Mouse (Mus musculus): ENCODE results near the gene Pdx1. TPM values are rescaled to one million over a fixed set of nuclear protein-coding genes. Genes with fewer than 3 reads are reported as not detected.

Pdx1 gene
- polyA plus RNA-seq, 1 experiment = not detected

DNA sequence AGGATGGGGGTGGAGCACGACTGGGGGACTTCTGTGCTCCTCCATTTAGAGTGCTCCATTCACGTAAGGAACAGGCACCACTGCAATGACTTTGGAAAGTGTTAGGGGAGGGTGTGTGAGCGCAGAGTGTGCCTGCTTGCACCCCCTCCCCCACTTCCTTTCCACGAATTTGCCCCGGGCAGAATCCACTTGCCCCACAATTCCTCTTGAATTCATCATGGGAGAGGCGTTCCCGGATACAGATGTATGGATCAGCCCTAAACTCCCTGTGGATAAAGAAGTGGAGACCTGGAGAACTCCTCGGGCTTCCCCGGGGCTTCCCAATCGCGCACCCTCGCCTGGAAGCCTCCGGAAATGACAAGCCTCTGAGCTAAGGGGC, 7.8 kb downstream of the Pdx1 start:
- Histone ChIP-seq H3K4me1 (ENCODE audit: control insufficient read depth, insufficient read depth, low read length) (no peaks in the 10 kb centered on the region), H3K4me3 (replicated peaks; ENCODE audit: extremely low read depth, low read depth, low read length) (no peak overlapping the region)
- 3% methylated on average over 13 of the region's 13 CpGs for WGBS
- TF ChIP-seq POLR2A (IDR thresholded peaks at IDR 0.05; ENCODE audit: borderline replicate concordance, extremely low read depth, low read depth, low read length) (no peak), CTCF (IDR thresholded peaks at IDR 0.05; ENCODE audit: insufficient read depth, low read length) (no peak)
- DNase-seq = no peak

DNA sequence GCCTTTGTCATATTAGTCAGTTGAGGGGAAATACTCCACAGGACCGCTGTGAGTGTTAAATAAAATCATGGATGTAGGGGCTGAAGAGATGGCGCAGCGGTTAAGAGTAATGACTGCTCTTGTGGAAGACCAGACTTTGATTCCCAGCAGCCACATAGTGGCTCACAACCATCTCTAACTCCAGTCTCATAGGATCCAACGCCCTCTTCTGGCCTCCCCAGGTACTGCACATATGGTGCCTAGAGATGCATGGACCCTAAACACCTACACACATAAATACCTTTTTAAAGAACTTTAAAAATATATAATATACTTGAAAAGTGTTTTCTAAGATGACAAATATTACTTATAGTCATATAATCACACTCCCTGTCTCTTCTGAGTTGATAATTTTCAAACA, 14.6 kb downstream of the Pdx1 start:
- TF ChIP-seq POLR2A (IDR thresholded peaks at IDR 0.05; ENCODE audit: borderline replicate concordance, extremely low read depth, low read depth, low read length) (no peak), CTCF (IDR thresholded peaks at IDR 0.05; ENCODE audit: insufficient read depth, low read length) (no peak)
- 70% methylated on average over 4 of the region's 4 CpGs for WGBS
- no peak for DNase-seq

DNA sequence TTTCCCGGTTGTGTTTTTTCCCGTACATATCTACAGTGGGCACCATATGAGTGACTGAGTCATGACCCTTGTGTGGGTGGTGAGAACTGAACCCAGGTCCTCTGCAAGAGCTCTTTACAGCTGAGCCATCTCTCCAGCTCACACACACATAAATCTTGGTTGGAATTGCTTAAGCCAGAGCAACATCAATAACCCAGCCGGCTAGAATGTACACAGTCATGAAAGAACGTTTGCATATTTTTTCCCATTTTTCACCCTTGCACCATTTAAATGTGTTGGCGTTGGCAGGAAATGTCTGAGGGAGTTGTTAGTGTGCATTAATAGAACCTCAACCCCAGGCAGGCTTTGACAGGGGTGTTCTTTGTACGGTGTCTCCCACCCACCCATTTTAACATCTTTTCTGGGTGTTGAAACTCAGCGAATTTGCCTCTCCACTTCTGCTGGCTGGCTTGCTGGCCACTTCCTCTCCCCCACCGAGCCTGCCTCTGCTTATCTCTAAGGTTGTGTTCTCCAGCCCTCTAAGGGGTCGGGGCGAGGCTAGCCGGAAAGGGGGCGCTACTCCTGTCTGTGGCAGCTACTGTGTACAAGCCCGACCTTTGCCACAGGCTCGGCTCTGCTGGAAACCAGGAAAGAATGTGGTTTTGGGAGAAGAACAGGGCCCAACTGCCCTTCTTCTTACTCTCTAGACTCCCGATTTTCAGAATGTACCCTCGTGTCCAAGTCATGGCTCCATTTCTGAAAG, 22.2 kb downstream of the Pdx1 start:
- H3K4me1 ChIP-seq (ENCODE audit: control insufficient read depth, insufficient read depth, low read length) = no peaks in the 10 kb centered on the region
- WGBS = 15% methylated on average over 16 of the region's 16 CpGs
- no peak for DNase-seq
- H3K4me3 ChIP-seq (replicated peaks; ENCODE audit: extremely low read depth, low read depth, low read length) = no peak overlapping the region
- TF ChIP-seq POLR2A (IDR thresholded peaks at IDR 0.05; ENCODE audit: borderline replicate concordance, extremely low read depth, low read depth, low read length) (no peak), CTCF (IDR thresholded peaks at IDR 0.05; ENCODE audit: insufficient read depth, low read length) (no peak)

More for the DNA sequence above, 14.6 kb downstream of the Pdx1 start:
- no peaks in the 10 kb centered on the region for H3K4me1 ChIP-seq (ENCODE audit: control insufficient read depth, insufficient read depth, low read length)
- H3K4me3 ChIP-seq (replicated peaks; ENCODE audit: extremely low read depth, low read depth, low read length) = no peak overlapping the region

DNA sequence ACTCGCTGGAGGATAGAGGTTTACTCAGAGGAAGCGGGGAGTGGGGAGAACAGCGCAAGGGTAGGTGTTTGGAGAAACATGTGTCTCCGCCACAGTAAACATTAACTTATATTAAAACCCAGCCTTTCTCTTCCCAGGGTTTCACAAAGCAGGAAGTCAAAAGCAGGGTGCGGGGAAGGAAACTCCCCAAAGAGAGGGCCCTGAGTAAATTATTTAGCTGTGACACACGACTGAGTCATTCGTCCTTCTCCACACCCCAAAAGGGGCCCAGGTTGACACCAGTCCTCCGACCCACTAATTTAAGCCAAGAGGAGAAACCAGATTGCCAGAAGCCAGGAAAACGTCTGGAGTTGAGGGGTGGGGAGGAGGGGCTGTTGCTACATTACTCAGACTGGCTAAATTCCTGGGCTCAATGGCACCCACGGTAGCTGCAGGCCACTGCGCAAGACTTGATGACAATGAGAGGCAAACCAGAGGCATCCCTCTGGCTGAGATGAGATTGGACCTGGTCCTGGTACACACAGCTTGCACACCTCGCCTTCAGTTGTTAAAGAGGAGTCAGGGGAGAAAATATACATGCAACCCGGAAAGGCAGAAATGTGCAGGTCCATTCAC, 22.9 kb downstream of the Pdx1 start:
- Histone ChIP-seq H3K4me3 (replicated peaks; ENCODE audit: extremely low read depth, low read depth, low read length) (no peak overlapping the region), H3K4me1 (ENCODE audit: control insufficient read depth, insufficient read depth, low read length) (no peaks in the 10 kb centered on the region)
- TF ChIP-seq CTCF (IDR thresholded peaks at IDR 0.05; ENCODE audit: insufficient read depth, low read length) (no peak), POLR2A (IDR thresholded peaks at IDR 0.05; ENCODE audit: borderline replicate concordance, extremely low read depth, low read depth, low read length) (no peak)
- WGBS = 28% methylated on average over 13 of the region's 13 CpGs
- no peak for DNase-seq

DNA sequence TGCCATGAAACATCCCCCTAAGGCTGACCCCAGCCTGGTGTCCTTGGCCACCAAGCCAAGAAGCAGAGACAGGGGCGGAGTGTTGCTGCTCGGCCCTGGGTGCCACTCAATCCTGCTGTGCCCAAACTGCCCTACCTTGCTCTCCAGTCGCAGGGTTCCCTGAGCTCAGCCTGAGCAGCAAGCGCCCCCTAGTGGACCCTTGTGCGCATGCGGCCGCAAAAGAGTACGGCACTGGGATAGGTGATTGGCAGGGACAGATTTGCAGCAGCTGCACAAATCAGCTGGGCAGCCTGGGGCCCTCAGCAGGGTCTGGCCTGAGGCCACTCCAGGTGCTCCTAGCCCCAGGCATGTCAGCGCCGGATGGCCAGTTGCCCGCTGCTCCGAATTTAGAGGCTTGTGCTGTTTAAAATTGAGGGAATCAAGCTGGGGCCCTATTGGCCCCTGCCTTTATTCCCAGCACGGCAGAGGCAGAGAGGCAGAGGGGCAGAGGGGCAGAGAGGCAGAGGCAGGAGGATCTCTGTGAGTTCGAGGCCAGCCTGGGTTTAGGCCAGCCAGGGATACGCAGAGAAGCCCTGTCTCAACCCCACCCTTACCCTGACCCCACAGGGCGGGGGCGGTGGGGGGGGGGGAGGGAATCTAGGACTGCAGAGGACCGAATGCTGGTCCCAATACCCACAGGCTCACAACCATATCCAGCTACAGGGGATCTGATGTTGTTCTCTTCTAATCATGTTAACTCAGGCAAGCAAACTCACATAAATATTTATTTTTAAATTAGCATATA, 23.6 kb downstream of the Pdx1 start:
- Histone ChIP-seq H3K4me1 (ENCODE audit: control insufficient read depth, insufficient read depth, low read length) (no peaks in the 10 kb centered on the region), H3K4me3 (replicated peaks; ENCODE audit: extremely low read depth, low read depth, low read length) (no peak overlapping the region)
- WGBS = 14% methylated on average over 18 of the region's 18 CpGs
- TF ChIP-seq POLR2A (IDR thresholded peaks at IDR 0.05; ENCODE audit: borderline replicate concordance, extremely low read depth, low read depth, low read length) (no peak), CTCF (IDR thresholded peaks at IDR 0.05; ENCODE audit: insufficient read depth, low read length) (peak; percentile 64)
- DNase-seq = peak; percentile 49

DNA sequence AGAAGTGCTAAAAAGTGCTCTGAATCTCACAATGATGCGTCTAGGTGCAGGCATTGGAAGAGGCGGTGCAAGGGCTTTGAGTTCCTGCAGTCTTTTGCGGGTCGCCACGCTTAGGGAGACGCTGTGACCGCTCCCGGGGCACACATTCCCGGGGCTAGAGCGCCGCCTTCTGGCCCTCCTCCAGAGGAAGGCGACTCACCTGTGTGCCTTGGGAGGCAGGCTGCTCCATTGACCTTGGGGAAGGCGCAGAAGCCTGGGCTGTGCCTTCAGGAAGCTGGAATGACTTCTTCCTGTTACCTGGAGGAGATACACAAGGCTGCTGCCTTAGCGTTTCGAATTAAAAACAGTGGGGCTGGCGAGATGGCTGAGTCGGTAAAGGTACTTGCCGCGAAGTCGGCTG, 24.4 kb downstream of the Pdx1 start:
- no peak overlapping the region for H3K4me3 ChIP-seq (replicated peaks; ENCODE audit: extremely low read depth, low read depth, low read length)

DNA sequence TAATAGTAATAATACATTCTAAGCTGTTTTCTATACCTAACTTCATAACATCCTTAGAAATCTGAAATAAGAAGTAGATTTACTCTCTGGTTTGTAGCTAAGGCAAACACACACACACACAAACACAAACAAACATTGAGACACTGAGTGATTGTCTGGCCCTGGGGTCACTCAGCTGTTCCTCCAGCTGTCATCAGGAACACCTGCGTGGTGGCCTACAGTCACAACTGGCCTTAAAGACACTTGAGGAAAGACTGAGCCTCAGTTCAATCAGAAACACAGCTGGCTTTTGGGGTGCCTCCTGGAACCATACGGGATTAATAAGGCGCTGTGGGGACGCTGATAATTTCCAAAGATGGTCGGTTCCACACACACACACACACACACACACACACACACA, 27.5 kb downstream of the Pdx1 start:
- Histone ChIP-seq H3K4me1 (ENCODE audit: control insufficient read depth, insufficient read depth, low read length) (no peaks in the 10 kb centered on the region), H3K4me3 (replicated peaks; ENCODE audit: extremely low read depth, low read depth, low read length) (no peak overlapping the region)
- no peak for TF ChIP-seq CTCF (IDR thresholded peaks at IDR 0.05; ENCODE audit: insufficient read depth, low read length)
- TF ChIP-seq POLR2A (IDR thresholded peaks at IDR 0.05; ENCODE audit: borderline replicate concordance, extremely low read depth, low read depth, low read length) = no peak
- 53% methylated on average over 5 of the region's 5 CpGs for WGBS
- no peak for DNase-seq

More for the DNA sequence above, 24.4 kb downstream of the Pdx1 start:
- H3K4me1 ChIP-seq (ENCODE audit: control insufficient read depth, insufficient read depth, low read length) = no peaks in the 10 kb centered on the region
- WGBS = 10% methylated on average over 20 of the region's 20 CpGs
- DNase-seq = no peak
- TF ChIP-seq CTCF (IDR thresholded peaks at IDR 0.05; ENCODE audit: insufficient read depth, low read length) (no peak), POLR2A (IDR thresholded peaks at IDR 0.05; ENCODE audit: borderline replicate concordance, extremely low read depth, low read depth, low read length) (no peak)

DNA sequence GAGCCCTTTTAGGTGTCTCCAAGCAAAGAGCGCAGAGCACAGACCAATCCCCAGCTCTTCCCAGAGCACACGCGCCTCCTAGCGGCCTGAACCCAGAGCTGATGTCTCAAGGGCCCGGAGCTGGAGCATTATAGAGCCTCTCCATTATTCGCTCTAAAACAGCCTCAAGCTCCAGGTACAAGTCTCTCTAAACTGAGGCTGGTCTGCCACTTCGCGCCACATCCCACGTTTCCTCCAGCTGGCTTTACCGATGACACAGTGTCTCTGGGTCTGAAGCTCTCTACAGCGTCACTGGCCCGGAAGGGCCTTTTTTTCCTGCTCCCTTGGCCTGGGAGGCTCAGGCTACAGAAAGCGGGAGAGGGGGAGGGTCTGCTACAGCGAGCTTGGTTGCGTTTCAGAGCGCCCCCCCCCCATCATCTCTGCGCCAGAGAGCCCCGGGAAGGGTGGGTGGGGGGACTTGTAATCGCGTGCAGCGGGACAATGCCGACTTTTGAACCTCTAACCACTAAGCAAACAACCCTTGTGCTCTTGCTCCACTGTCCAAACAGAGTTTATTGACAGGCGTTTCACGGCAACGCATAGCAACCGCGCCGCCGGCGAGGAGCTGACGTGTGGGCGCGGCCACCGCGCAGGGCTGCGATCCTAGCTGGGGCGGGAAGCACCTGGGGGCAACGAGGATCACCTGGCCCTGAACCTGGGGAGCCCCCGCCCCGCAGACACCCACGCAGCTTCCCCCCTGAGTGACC, 29.7 kb downstream of the Pdx1 start:
- Histone ChIP-seq H3K4me3 (replicated peaks; ENCODE audit: extremely low read depth, low read depth, low read length) (no peak overlapping the region), H3K4me1 (ENCODE audit: control insufficient read depth, insufficient read depth, low read length) (no peaks in the 10 kb centered on the region)
- TF ChIP-seq POLR2A (IDR thresholded peaks at IDR 0.05; ENCODE audit: borderline replicate concordance, extremely low read depth, low read depth, low read length) (no peak), CTCF (IDR thresholded peaks at IDR 0.05; ENCODE audit: insufficient read depth, low read length) (peak; percentile 57)
- DNase-seq = peak; percentile 42
- 1% methylated on average over 40 of the region's 41 CpGs for WGBS

DNA sequence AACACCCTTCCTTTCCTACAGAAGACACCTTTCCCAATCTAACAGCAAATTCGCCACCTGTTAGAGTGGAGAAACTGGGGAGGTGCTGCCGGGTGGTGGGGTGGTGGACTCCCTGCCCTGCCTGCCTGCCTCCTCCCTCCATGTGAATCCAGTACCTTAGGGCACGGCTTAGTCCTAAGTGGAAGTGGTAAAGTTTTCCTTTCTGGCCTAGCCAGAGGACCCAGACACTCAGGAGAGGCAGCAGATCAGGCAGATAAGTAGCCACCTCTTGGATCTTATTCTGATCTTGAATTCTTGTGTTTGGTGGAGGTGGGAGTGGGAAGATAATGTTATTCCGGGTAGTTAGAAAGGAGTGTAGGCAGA, 30.2 kb downstream of the Pdx1 start:
- WGBS = 3% methylated on average over 4 of the region's 4 CpGs
- no peak for DNase-seq
- Histone ChIP-seq H3K4me3 (replicated peaks; ENCODE audit: extremely low read depth, low read depth, low read length) (no peak overlapping the region), H3K4me1 (ENCODE audit: control insufficient read depth, insufficient read depth, low read length) (no peaks in the 10 kb centered on the region)
- TF ChIP-seq POLR2A (IDR thresholded peaks at IDR 0.05; ENCODE audit: borderline replicate concordance, extremely low read depth, low read depth, low read length) = no peak
- no peak for TF ChIP-seq CTCF (IDR thresholded peaks at IDR 0.05; ENCODE audit: insufficient read depth, low read length)

Data from lung, adult 2 months (tissue).